Mouse (Mus musculus) lung, postnatal 0 days (tissue): Measurements from ENCODE around the gene Tmem80.

ENCODE experiments used
- CTCF ChIP-seq: IDR thresholded peaks from 2 replicates; pipeline ENCODE4 v1.5.1; 2016; ENCODE audit warnings: antibody characterized with exemption, mild to moderate bottlenecking
- EP300 ChIP-seq: IDR thresholded peaks from 2 replicates; pipeline ENCODE4 v1.6.1; 2016; ENCODE audit warnings: antibody characterized with exemption, mild to moderate bottlenecking, control low read depth

- TF ChIP-seq CTCF (peak; percentile 83), EP300 (no peak)
Measured at GRCm38 (mm10) chr7:141363106-141363751, 35.7 kb downstream of the Tmem80 start.
